Mouse (Mus musculus): ENCODE results near the gene Pafah1b2. TPM values are rescaled to one million over a fixed set of nuclear protein-coding genes. Genes with fewer than 3 reads are reported as not detected.

The Pafah1b2 gene
- polyA plus RNA-seq, 1 experiment from 2014 or later: 291 TPM

DNA sequence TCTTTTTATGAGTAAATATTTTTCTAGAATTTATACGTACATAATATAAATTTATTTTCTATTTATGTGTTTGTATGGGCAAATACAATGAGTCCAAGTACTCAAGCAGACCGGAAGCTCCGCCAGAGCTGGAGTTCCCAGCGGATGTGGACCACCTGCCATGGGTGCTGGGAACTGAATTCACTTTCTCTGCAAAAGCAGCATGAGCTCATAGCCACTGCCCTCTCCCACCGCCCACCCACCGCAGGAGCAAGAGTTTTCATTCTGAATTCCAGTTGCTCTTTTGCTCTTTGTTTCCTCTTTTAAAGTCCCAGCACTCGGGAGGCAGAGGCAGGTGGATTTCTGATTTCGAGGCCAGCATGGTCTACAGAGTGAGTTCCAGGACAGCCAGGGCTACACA, 31.1 kb upstream of the Pafah1b2 start:
- H3K4me1 ChIP-seq (replicated peaks; ENCODE audit: control insufficient read depth, insufficient read depth, low read length): no peaks in the 10 kb centered on the region
- WGBS: 78% methylated on average over 8 of the region's 8 CpGs
- no peaks in the 10 kb centered on the region for H3K36me3 ChIP-seq (ENCODE audit: control insufficient read depth, insufficient read depth)
- H3K9me3 ChIP-seq (ENCODE audit: control insufficient read depth, low read length): no peaks in the 10 kb centered on the region
- no peak overlapping the region for H3K4me3 ChIP-seq (replicated peaks; ENCODE audit: low read length)
- H3K9ac ChIP-seq (replicated peaks; ENCODE audit: low read depth, low read length): no peak overlapping the region
- H3K4me2 ChIP-seq (ENCODE audit: low read length): no peak overlapping the region
- H3K27ac ChIP-seq (ENCODE audit: low read length): no peak overlapping the region
- no peaks in the 10 kb centered on the region for H3K27me3 ChIP-seq (replicated peaks; ENCODE audit: control insufficient read depth, insufficient read depth, low read length)
- no peak for ATAC-seq

DNA sequence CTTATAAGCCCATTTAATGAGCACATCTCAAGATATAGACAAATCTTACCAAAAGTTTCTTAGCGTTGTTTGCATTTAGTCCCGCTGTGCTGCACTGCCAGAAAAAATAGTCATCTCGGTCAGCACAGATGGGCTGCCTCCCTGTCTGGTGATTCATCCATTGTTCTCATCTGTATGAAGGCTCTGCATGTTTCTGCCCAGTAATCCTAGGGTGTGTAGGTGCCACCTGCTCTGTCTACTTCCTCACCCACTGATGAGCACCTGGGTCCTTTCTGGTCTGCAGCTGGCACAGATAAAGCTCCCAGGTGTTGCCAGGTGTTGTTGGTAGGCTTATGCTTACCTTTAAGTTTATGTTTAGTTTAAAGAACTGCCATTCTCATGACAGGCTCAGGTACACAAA, 29.9 kb upstream of the Pafah1b2 start:
- no peaks in the 10 kb centered on the region for H3K9me3 ChIP-seq (ENCODE audit: control insufficient read depth, low read length)
- no peak for ATAC-seq
- no peak overlapping the region for H3K27ac ChIP-seq (ENCODE audit: low read length)
- WGBS: 78% methylated on average over 3 of the region's 3 CpGs
- no peaks in the 10 kb centered on the region for H3K27me3 ChIP-seq (replicated peaks; ENCODE audit: control insufficient read depth, insufficient read depth, low read length)
- H3K9ac ChIP-seq (replicated peaks; ENCODE audit: low read depth, low read length): no peak overlapping the region
- H3K4me2 ChIP-seq (ENCODE audit: low read length): no peak overlapping the region
- H3K36me3 ChIP-seq (ENCODE audit: control insufficient read depth, insufficient read depth): no peaks in the 10 kb centered on the region
- H3K4me1 ChIP-seq (replicated peaks; ENCODE audit: control insufficient read depth, insufficient read depth, low read length): no peaks in the 10 kb centered on the region
- no peak overlapping the region for H3K4me3 ChIP-seq (replicated peaks; ENCODE audit: low read length)

DNA sequence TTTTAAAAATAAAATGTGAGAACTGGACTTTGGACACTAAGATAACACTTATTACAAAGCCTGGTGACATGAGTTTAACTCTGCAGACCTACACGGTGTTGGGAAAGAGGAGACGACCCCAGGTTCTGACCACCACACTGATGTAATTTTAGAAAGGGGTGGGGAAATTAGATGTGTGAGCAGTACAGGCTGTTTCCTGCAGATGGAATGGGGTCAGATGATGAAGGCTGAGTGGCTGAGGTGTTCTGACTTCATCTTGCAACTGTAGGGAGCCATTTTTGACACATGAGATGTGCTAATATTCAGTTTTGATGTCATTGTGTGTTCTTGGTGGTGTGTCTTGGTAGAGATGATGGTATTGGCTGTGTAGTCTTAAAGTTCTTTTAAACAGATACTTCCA, 28.7 kb upstream of the Pafah1b2 start:
- Histone ChIP-seq H3K27me3 (replicated peaks; ENCODE audit: control insufficient read depth, insufficient read depth, low read length) (no peaks in the 10 kb centered on the region), H3K9ac (replicated peaks; ENCODE audit: low read depth, low read length) (no peak overlapping the region), H3K9me3 (ENCODE audit: control insufficient read depth, low read length) (no peaks in the 10 kb centered on the region), H3K27ac (ENCODE audit: low read length) (no peak overlapping the region), H3K4me1 (replicated peaks; ENCODE audit: control insufficient read depth, insufficient read depth, low read length) (no peaks in the 10 kb centered on the region), H3K4me3 (replicated peaks; ENCODE audit: low read length) (no peak overlapping the region), H3K4me2 (ENCODE audit: low read length) (no peak overlapping the region), H3K36me3 (ENCODE audit: control insufficient read depth, insufficient read depth) (no peaks in the 10 kb centered on the region)
- 93% methylated on average over 2 of the region's 2 CpGs for WGBS
- no peak for ATAC-seq

DNA sequence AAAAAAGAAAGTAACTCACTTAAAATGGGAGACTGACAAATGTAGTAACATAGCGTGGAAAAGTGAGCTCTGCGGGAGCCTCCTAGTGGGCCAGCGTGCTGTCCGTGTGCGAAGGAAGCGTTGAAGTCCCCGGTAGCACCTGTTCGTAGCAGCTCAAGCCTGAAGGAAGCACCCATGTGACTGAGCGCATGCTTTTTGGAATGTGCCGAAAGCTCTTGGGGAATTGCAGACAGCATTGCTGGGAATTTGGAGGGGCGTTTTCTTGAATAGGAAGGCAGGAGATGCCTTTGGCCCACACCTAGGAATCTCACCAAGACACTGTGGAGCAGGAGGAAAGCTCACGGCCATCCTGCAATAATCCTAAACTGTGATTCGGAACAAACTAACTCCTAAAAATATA, 26.3 kb upstream of the Pafah1b2 start:
- Histone ChIP-seq H3K4me2 (ENCODE audit: low read length) (no peak overlapping the region), H3K9ac (replicated peaks; ENCODE audit: low read depth, low read length) (no peak overlapping the region), H3K9me3 (ENCODE audit: control insufficient read depth, low read length) (no peaks in the 10 kb centered on the region), H3K4me1 (replicated peaks; ENCODE audit: control insufficient read depth, insufficient read depth, low read length) (no peaks in the 10 kb centered on the region), H3K36me3 (ENCODE audit: control insufficient read depth, insufficient read depth) (no peaks in the 10 kb centered on the region), H3K4me3 (replicated peaks; ENCODE audit: low read length) (no peak overlapping the region), H3K27ac (ENCODE audit: low read length) (no peak overlapping the region), H3K27me3 (replicated peaks; ENCODE audit: control insufficient read depth, insufficient read depth, low read length) (no peaks in the 10 kb centered on the region)
- no peak for ATAC-seq
- WGBS: 97% methylated on average over 13 of the region's 13 CpGs

DNA sequence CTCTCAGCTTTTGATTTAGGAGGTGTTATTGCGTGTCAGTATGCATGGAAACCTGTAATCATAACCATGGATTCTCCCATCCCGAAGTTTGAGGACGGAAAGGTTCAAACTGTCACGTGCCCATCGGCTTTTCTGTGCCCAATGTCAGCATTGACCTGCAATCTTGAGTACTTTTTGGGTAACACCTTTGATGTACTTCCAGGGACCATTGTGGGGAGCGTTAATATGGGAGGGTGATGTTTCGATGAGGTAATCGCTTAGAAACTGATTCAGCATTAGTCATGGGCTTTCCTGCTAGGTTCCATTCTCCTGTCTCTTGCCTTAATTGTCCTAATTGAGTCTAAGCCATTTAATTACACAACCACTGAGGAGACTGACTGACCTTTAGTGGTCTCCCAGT, 24.4 kb upstream of the Pafah1b2 start:
- H3K9me3 ChIP-seq (ENCODE audit: control insufficient read depth, low read length): no peaks in the 10 kb centered on the region

DNA sequence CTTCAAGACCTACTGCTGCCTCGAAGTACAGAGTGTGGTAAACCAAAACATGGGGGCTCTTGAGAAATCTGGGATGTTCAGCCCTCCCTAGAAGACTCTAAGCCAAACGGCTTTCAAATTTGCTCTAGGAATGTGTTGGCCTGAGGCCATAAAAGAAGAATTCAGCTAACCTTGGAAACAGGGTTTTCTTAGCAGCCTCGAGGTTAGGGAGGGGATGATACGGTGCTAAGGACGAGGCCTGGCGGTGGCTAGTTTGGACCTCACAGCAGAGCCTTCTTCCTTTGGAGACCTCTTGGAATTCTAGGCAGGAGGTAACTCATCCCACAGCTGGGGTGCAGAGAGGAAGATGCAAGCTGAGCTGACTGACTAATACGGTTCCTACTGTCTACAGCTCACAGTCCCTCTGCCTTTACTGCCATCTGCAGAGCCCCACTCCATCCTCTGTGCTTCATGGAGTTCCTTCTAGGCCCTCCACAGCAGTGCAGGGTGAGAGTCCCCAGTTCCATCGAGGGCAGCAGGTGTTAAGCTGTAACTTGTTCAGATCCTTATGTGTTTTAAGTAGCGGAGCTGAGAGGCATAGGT, 22.9 kb upstream of the Pafah1b2 start:
- no peak for ATAC-seq
- Histone ChIP-seq H3K36me3 (ENCODE audit: control insufficient read depth, insufficient read depth) (no peaks in the 10 kb centered on the region), H3K4me1 (replicated peaks; ENCODE audit: control insufficient read depth, insufficient read depth, low read length) (peaks cover 9% of the 10 kb centered on the region), H3K27ac (ENCODE audit: low read length) (no peak overlapping the region), H3K9ac (replicated peaks; ENCODE audit: low read depth, low read length) (no peak overlapping the region), H3K4me3 (replicated peaks; ENCODE audit: low read length) (no peak overlapping the region), H3K27me3 (replicated peaks; ENCODE audit: control insufficient read depth, insufficient read depth, low read length) (no peaks in the 10 kb centered on the region), H3K4me2 (ENCODE audit: low read length) (no peak overlapping the region), H3K9me3 (ENCODE audit: control insufficient read depth, low read length) (no peaks in the 10 kb centered on the region)
- WGBS: 62% methylated on average over 9 of the region's 9 CpGs

More for the DNA sequence above, 24.4 kb upstream of the Pafah1b2 start:
- no peak for ATAC-seq
- peaks cover 9% of the 10 kb centered on the region for H3K4me1 ChIP-seq (replicated peaks; ENCODE audit: control insufficient read depth, insufficient read depth, low read length)
- no peak overlapping the region for H3K27ac ChIP-seq (ENCODE audit: low read length)
- H3K9ac ChIP-seq (replicated peaks; ENCODE audit: low read depth, low read length): no peak overlapping the region
- H3K4me3 ChIP-seq (replicated peaks; ENCODE audit: low read length): no peak overlapping the region
- WGBS: 80% methylated on average over 8 of the region's 8 CpGs
- H3K4me2 ChIP-seq (ENCODE audit: low read length): no peak overlapping the region
- no peaks in the 10 kb centered on the region for H3K27me3 ChIP-seq (replicated peaks; ENCODE audit: control insufficient read depth, insufficient read depth, low read length)
- H3K36me3 ChIP-seq (ENCODE audit: control insufficient read depth, insufficient read depth): no peaks in the 10 kb centered on the region

DNA sequence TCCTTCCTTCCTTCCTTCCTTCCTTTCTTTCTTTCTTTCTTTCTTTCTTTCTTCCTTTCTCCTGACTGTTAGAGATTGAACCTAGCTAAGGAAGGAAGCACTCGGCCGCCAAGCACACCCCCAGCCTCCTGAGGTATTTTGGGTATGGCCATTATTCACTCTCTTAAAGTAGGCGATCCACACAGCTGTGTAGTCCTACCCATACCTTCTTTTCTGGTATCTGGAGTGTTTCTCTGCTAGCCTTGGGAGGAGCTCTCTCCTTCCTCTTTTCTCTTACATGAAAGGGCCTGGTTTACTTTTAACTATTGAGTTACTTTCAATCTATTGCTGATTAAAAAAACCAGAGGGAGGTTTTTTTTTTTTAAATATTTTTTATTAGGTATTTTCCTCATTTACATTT, 21.4 kb upstream of the Pafah1b2 start:
- Histone ChIP-seq H3K27ac (ENCODE audit: low read length) (no peak overlapping the region), H3K9me3 (ENCODE audit: control insufficient read depth, low read length) (no peaks in the 10 kb centered on the region), H3K9ac (replicated peaks; ENCODE audit: low read depth, low read length) (no peak overlapping the region), H3K36me3 (ENCODE audit: control insufficient read depth, insufficient read depth) (no peaks in the 10 kb centered on the region), H3K4me2 (ENCODE audit: low read length) (no peak overlapping the region), H3K27me3 (replicated peaks; ENCODE audit: control insufficient read depth, insufficient read depth, low read length) (no peaks in the 10 kb centered on the region), H3K4me1 (replicated peaks; ENCODE audit: control insufficient read depth, insufficient read depth, low read length) (peaks cover 9% of the 10 kb centered on the region), H3K4me3 (replicated peaks; ENCODE audit: low read length) (no peak overlapping the region)
- WGBS: 91% methylated on average over 3 of the region's 3 CpGs
- no peak for ATAC-seq

DNA sequence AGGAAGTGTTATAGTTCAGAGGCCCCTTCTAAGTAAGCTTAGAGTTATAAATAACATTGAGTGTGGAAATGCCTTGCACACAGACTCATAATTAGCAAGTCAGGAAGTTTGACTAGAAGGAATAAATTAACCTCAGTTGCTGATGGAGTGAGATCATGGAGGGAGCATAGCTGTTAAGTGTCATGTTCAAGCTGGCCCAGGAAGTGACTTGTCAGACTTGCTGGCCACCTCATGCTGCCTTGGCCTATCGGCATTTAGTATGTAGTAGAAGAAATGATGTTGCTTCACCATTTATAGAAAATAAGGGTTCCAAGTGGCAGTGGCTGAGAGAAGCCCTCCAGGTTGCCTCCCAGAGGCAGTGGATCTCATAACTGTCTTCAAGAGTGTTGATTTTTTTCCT, 20.6 kb upstream of the Pafah1b2 start:
- Histone ChIP-seq H3K27me3 (replicated peaks; ENCODE audit: control insufficient read depth, insufficient read depth, low read length) (no peaks in the 10 kb centered on the region), H3K36me3 (ENCODE audit: control insufficient read depth, insufficient read depth) (no peaks in the 10 kb centered on the region), H3K4me2 (ENCODE audit: low read length) (no peak overlapping the region), H3K9me3 (ENCODE audit: control insufficient read depth, low read length) (no peaks in the 10 kb centered on the region), H3K9ac (replicated peaks; ENCODE audit: low read depth, low read length) (no peak overlapping the region), H3K4me3 (replicated peaks; ENCODE audit: low read length) (no peak overlapping the region), H3K4me1 (replicated peaks; ENCODE audit: control insufficient read depth, insufficient read depth, low read length) (peaks cover 11% of the 10 kb centered on the region), H3K27ac (ENCODE audit: low read length) (no peak overlapping the region)
- no peak for ATAC-seq
- WGBS: 100% methylated on average over 1 of the region's 1 CpGs

DNA sequence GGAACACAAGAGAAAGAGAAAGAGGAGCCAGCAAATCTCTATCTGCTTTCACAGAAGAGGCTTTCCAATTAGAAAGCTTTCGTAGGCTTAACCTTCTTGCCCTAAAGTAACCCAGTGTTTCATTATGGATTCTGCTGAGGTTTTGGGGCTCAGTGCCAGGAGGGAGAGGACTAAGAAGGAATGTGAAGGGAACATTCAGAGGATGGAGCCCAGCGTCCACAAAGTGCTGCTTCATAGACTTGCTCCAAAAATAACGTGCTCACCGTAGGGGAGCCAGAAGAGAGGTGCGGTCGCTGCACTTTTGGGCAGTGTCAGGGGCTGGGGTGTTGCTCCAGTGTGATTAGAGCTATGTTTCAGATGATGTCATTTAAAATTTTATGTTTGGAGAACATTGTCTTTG, 19.7 kb upstream of the Pafah1b2 start:
- Histone ChIP-seq H3K9me3 (ENCODE audit: control insufficient read depth, low read length) (no peaks in the 10 kb centered on the region), H3K27me3 (replicated peaks; ENCODE audit: control insufficient read depth, insufficient read depth, low read length) (no peaks in the 10 kb centered on the region), H3K36me3 (ENCODE audit: control insufficient read depth, insufficient read depth) (no peaks in the 10 kb centered on the region), H3K4me1 (replicated peaks; ENCODE audit: control insufficient read depth, insufficient read depth, low read length) (peaks cover 13% of the 10 kb centered on the region), H3K4me3 (replicated peaks; ENCODE audit: low read length) (no peak overlapping the region), H3K27ac (ENCODE audit: low read length) (no peak overlapping the region), H3K9ac (replicated peaks; ENCODE audit: low read depth, low read length) (no peak overlapping the region), H3K4me2 (ENCODE audit: low read length) (0 out of 2 replicates have a peak overlapping the region, but pooled peaks have one; percentile 7)
- 41% methylated on average over 6 of the region's 6 CpGs for WGBS
- ATAC-seq: no peak

DNA sequence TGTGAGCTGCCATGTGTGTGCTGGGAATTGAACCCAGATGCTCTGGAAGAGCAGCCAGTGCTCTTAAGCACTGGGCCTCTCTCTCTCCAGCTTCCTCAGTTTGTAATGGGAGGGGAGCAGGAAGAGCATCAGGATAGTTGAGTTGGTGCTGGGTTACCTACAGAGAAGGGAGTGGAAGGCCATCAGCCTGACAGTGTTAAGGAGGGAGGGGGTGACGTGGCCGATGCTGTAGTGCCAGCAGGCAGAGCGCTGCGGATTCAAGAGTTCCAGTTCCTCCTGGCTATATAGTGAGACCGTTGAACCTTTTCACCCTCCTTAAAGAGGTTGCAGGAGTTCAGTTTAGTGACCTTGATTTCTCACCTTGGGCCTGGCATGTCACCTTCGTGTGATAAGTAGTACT, 18.5 kb upstream of the Pafah1b2 start:
- H3K9ac ChIP-seq (replicated peaks; ENCODE audit: low read depth, low read length): no peak overlapping the region
- H3K4me2 ChIP-seq (ENCODE audit: low read length): no peak overlapping the region
- 93% methylated on average over 6 of the region's 6 CpGs for WGBS
- no peak for ATAC-seq
- H3K4me3 ChIP-seq (replicated peaks; ENCODE audit: low read length): no peak overlapping the region
- no peaks in the 10 kb centered on the region for H3K27me3 ChIP-seq (replicated peaks; ENCODE audit: control insufficient read depth, insufficient read depth, low read length)
- H3K27ac ChIP-seq (ENCODE audit: low read length): no peak overlapping the region
- peaks cover 13% of the 10 kb centered on the region for H3K4me1 ChIP-seq (replicated peaks; ENCODE audit: control insufficient read depth, insufficient read depth, low read length)
- H3K36me3 ChIP-seq (ENCODE audit: control insufficient read depth, insufficient read depth): no peaks in the 10 kb centered on the region
- no peaks in the 10 kb centered on the region for H3K9me3 ChIP-seq (ENCODE audit: control insufficient read depth, low read length)

Data from forebrain, embryonic 16.5 days (tissue).